Mouse (Mus musculus) heart, adult 2 months (tissue): ENCODE results near the gene P3h2. TPM values are rescaled to one million over a fixed set of nuclear protein-coding genes. Genes with fewer than 3 reads are reported as not detected.
A peak's percentile ranks its signal among the peaks of the same experiment; 100 is the strongest.

Source experiments
- DNase-seq, 2 experiments: peaks; one replicate each; pipeline ENCODE4 v3.0.0; 2021
- H3K27ac ChIP-seq: fragments of 200-600 bp; 2 replicates; pipeline ENCODE4 v1.8.1; 2022
- H3K27me3 ChIP-seq: fragments of 200-500 bp; 2 replicates; pipeline ENCODE4 v1.6.1; 2012; ENCODE audit warnings: mild to moderate bottlenecking, low read length, inconsistent platforms, mixed read lengths; ENCODE audit not compliant: control insufficient read depth, insufficient read depth
- H3K36me3 ChIP-seq: fragments of 200-500 bp; 2 replicates; pipeline ENCODE4 v1.6.1; 2012; ENCODE audit warnings: low read length, inconsistent platforms; ENCODE audit not compliant: control insufficient read depth, insufficient read depth
- H3K4me1 ChIP-seq: fragments of 200-500 bp; 2 replicates; pipeline ENCODE4 v1.6.1; 2011; ENCODE audit warnings: low read length; ENCODE audit not compliant: control insufficient read depth, insufficient read depth
- H3K4me3 ChIP-seq: fragments of 200-600 bp; 2 replicates; pipeline ENCODE4 v1.8.1; 2022
- H3K79me2 ChIP-seq: fragments of 200-500 bp; replicated peaks from 2 replicates; pipeline ENCODE4 v1.6.1; 2012; ENCODE audit warnings: mild to moderate bottlenecking, inconsistent platforms, low read length, moderate library complexity, mixed read lengths; ENCODE audit not compliant: control insufficient read depth, insufficient read depth
- H3K9ac ChIP-seq: fragments of 200-500 bp; 2 replicates; pipeline ENCODE4 v1.6.1; 2012; ENCODE audit warnings: low read depth, mild to moderate bottlenecking, control low read depth, inconsistent platforms, low read length, mixed read lengths
- CTCF ChIP-seq: fragments of 200-600 bp; IDR thresholded peaks from 2 replicates; pipeline ENCODE4 v1.8.1; 2022; ENCODE audit warnings: antibody characterized with exemption, mild to moderate bottlenecking, moderate library complexity
- EP300 ChIP-seq: fragments of 200-500 bp; IDR thresholded peaks from 2 replicates; pipeline ENCODE4 v1.6.1; 2011; ENCODE audit warnings: low read depth, low read length, control low read depth; ENCODE audit not compliant: insufficient read depth
- POLR2A ChIP-seq: fragments of 200-500 bp; IDR thresholded peaks from 2 replicates; pipeline ENCODE4 v1.6.1; 2011; ENCODE audit warnings: mild to moderate bottlenecking, low read depth, low read length, control low read depth; ENCODE audit not compliant: insufficient read depth
- WGBS: fragments of 180-500 bp; shearing (Covaris S2); methylation state at CpG from one replicate; pipeline ENCODE4 v1.1.7; 2018; 5-methylcytosine and 5-hydroxymethylcytosine counted together
- intact Hi-C: fragments of 180-260 bp; cut with DNase I; formaldehyde crosslinking; loops from one replicate; pipeline ENCODE4 v1.15.1; 2025
- polyA plus RNA-seq: library from polyadenylated mRNA; depleted of rRNA; stranded (reverse); fragments of >200 nt; gene quantifications from 2 replicates; pipeline ENCODE4 v1.2.3, GENCODE M21; 2012
- total RNA-seq, 2 experiments: library from RNA; stranded (reverse); gene quantifications; 2 replicates each; pipeline ENCODE4 v1.2.3; 2021

P3h2 gene
- total and polyA plus RNA-seq, 3 experiments: 1.2 to 4.3 (median 4.2) TPM

DNA sequence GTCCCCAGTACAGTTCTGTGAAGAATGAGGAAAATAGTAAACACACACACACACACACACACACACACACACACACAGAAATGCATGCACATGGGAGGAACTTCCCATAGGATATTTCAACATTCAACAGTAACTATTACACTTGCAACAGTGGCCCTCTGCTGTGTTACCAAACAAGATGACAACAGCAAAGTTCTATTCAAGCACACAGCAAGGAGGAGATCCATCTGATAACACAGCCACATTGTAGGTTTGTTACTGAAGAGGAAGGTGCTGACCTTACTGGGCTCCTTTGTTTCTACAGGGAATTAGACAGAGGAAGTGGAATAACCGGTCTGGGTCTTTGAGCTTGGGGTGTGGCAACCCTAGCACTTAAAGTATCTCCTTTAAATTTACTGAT lies 157.5 kb downstream of the P3h2 start:
- H3K27me3 ChIP-seq: no peaks in the 10 kb centered on the region
- intact Hi-C loops: loop anchor here (5.0 to 10.0 kb wide), 3 partner anchors 143 to 506 kb away; partner anchors contain the start of gene Trp63
- no peaks in the 10 kb centered on the region for H3K36me3 ChIP-seq
- H3K4me1 ChIP-seq: peaks cover 2% of the 10 kb centered on the region; the same call in 1 of the 2 replicates
- TF ChIP-seq CTCF (no peak), EP300 (no peak), POLR2A (no peak)
- WGBS: 42% methylated on average over 1 of the region's 1 CpGs
- H3K4me3 ChIP-seq: no peak overlapping the region
- H3K79me2 ChIP-seq: no peaks in the 10 kb centered on the region
- no peak overlapping the region for H3K27ac ChIP-seq
- no peak for DNase-seq
- H3K9ac ChIP-seq: no peak overlapping the region

DNA sequence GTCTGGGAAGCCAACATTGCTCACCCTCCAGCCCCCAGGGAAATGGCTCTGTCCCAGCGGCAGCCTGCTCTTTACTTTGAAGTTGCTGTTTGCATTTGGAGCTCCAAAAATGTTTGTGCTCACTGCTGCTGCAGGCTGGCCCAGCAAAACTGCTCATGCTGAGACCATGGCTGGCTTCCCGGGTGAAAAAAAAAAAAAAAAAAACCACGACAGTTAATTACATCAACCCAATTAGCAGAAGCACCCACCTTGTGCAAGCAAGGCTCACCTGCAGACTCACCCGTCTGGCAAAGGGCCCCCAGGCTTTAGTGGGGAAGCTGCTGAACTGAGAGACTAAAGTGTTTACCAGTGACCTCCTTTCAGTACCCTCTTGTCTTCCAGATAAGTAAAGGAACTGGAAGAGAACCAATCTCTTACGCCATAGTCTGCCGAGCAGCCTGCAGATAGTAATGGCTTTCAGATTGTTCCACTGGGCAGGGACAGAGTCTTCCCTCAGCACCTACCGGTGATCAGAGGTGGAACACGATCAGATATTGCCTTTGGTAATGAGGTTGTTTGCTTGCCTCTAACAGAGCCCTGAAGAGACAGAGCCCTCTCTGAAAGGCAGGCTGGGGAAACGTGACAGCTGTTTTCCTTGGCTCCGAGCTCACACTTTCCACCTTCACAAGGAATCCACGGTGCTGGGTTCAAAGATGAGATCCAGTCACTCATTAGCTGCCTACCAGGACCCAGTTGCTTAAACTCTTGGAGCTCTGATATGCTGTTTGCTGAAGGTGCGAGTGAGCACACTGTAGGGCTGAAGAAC lies 160.2 kb downstream of the P3h2 start:
- no peaks in the 10 kb centered on the region for H3K27me3 ChIP-seq
- H3K79me2 ChIP-seq: no peaks in the 10 kb centered on the region
- H3K4me1 ChIP-seq: peaks cover 4% of the 10 kb centered on the region
- 21% methylated on average over 12 of the region's 12 CpGs for WGBS
- H3K9ac ChIP-seq: no peak overlapping the region
- TF ChIP-seq POLR2A: no peak
- TF ChIP-seq EP300: 0 out of 2 replicates have a peak, but pooled peaks have one; percentile 9
- peak; percentile 40 for TF ChIP-seq CTCF
- intact Hi-C loops: loop anchor here (5.0 to 10.0 kb wide), 3 partner anchors 141 to 503 kb away; partner anchors contain the start of gene Trp63
- H3K27ac ChIP-seq: no peak overlapping the region
- peak; percentile 41 to 56 for DNase-seq
- no peak overlapping the region for H3K4me3 ChIP-seq
- H3K36me3 ChIP-seq: no peaks in the 10 kb centered on the region

DNA sequence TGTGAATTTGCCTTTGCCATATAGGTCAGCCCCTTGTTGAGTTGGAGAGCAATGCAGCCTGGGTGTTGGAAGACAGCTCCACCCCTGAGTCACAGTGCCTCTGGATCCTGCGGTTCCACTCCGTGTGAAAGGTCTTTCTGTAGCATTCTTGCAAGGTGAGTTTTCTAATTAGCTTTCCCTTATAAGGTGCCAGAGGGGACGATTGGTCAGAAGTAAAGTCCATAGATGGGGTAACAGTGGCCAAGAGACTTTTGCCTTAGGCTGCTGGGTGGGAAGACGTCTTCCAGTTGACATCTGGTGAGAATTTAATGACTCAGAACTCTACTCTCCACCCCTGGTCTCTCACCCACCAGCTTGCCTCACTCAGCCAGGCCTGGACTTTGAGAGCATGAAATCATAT lies 163.3 kb downstream of the P3h2 start:
- Histone ChIP-seq H3K27ac (no peak overlapping the region), H3K36me3 (no peaks in the 10 kb centered on the region), H3K9ac (no peak overlapping the region), H3K79me2 (no peaks in the 10 kb centered on the region), H3K27me3 (no peaks in the 10 kb centered on the region), H3K4me3 (no peak overlapping the region), H3K4me1 (peaks cover 4% of the 10 kb centered on the region)
- intact Hi-C loops: loop anchor here (10.0 kb wide), 2 partner anchors 137 to 257 kb away; partner anchors contain the start of gene Trp63
- 67% methylated on average over 4 of the region's 4 CpGs for WGBS
- DNase-seq: no peak
- TF ChIP-seq EP300 (no peak), POLR2A (no peak), CTCF (no peak)

DNA sequence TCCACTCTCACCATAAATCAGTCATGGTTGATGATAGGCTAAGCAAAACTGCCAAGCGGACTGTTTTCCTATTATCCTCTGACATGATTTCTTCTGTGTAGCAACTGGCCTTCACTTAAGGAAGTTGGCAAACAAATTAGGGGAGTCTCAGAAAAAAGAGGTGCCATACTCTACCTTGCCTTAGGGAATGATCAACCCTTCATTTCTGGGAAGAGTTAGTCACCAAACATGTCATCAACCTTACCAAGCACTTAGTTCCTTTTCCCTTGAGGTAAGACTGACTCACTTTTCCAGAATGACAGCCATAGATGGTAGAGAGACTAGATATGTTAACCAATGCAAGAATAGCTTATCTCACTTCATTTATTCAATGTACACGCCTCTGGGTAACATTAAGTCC lies 171.4 kb downstream of the P3h2 start:
- intact Hi-C loops: no loop called here
- WGBS: 73% methylated on average over 2 of the region's 2 CpGs
- DNase-seq: no peak
- TF ChIP-seq POLR2A: no peak
- no peak for TF ChIP-seq CTCF
- TF ChIP-seq EP300: no peak
- Histone ChIP-seq H3K4me3 (no peak overlapping the region), H3K27me3 (no peaks in the 10 kb centered on the region), H3K79me2 (no peaks in the 10 kb centered on the region), H3K4me1 (no peaks in the 10 kb centered on the region), H3K36me3 (no peaks in the 10 kb centered on the region), H3K27ac (no peak overlapping the region), H3K9ac (no peak overlapping the region)

DNA sequence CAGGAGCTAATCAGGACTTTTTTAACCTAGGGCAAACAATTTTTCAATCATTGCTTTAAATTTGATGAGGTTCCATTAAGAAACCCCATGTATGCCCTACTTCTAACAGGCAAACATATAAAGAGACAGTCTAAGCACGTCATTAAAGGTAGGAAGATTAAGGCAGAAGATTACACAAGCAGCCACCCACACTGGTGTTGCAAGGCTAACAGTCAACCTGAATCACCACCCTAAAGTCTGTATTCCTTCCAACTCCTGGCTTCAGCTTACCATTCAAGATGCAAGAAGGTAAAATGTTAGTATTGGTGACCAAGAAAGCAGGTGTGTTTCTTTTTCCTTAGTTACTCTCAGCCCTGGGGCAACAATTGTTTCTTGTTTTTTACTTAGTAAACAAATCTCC lies 193.4 kb downstream of the P3h2 start:
- Histone ChIP-seq H3K27me3 (no peaks in the 10 kb centered on the region), H3K36me3 (no peaks in the 10 kb centered on the region), H3K9ac (no peak overlapping the region), H3K4me1 (no peaks in the 10 kb centered on the region), H3K27ac (no peak overlapping the region), H3K79me2 (no peaks in the 10 kb centered on the region), H3K4me3 (no peak overlapping the region)
- 57% methylated on average over 1 of the region's 1 CpGs for WGBS
- intact Hi-C loops: no loop called here
- no peak for DNase-seq
- TF ChIP-seq CTCF: no peak
- TF ChIP-seq POLR2A: no peak
- TF ChIP-seq EP300: no peak
